Mouse (Mus musculus) Muller cell, postnatal 12 days (primary cell): ENCODE results near the gene Ptpn5.
A peak's percentile ranks its signal among the peaks of the same experiment; 100 is the strongest.

Experiments
- DNase-seq: peaks from one replicate; pipeline ENCODE4 v3.0.0-alpha.2; 2015; ENCODE audit errors: inconsistent ontology term

Gene Ptpn5

GRCm38 (mm10) chr7:47133331-47133730 lies at the start of gene Ptpn5:
Ptpn5 (minus strand) TSS chr7:47133684.
- no peak for DNase-seq

GRCm38 (mm10) chr7:47170814-47171213 lies 37.3 kb upstream of the Ptpn5 start:
- no peak for DNase-seq

- DNase-seq: no peak
Measured at GRCm38 (mm10) chr7:47165028-47165427, 31.5 kb upstream of the Ptpn5 start.

- no peak for DNase-seq
Measured at GRCm38 (mm10) chr7:47163203-47163602, 29.7 kb upstream of the Ptpn5 start.

- no peak for DNase-seq
Measured at GRCm38 (mm10) chr7:47158451-47158850, 25.0 kb upstream of the Ptpn5 start.

- DNase-seq: no peak
Measured at GRCm38 (mm10) chr7:47157743-47158142, 24.3 kb upstream of the Ptpn5 start.

- no peak for DNase-seq
Measured at GRCm38 (mm10) chr7:47155849-47156248, 22.4 kb upstream of the Ptpn5 start.

GRCm38 (mm10) chr7:47155396-47155795 lies 21.9 kb upstream of the Ptpn5 start:
- DNase-seq: no peak

GRCm38 (mm10) chr7:47150420-47151061 lies 17.1 kb upstream of the Ptpn5 start:
- DNase-seq: peak; percentile 25

GRCm38 (mm10) chr7:47148298-47148697 lies 14.8 kb upstream of the Ptpn5 start:
- peak; percentile 11 for DNase-seq

GRCm38 (mm10) chr7:47146034-47146812 lies 12.7 kb upstream of the Ptpn5 start:
- no peak for DNase-seq

- no peak for DNase-seq
Measured at GRCm38 (mm10) chr7:47144299-47144698, 10.8 kb upstream of the Ptpn5 start.

- DNase-seq: no peak
Measured at GRCm38 (mm10) chr7:47139823-47140325, 6.4 kb upstream of the Ptpn5 start.

- no peak for DNase-seq
Measured at GRCm38 (mm10) chr7:47134570-47134969, 1.1 kb upstream of the Ptpn5 start.

- no peak for DNase-seq
Measured at GRCm38 (mm10) chr7:47132931-47133260, 588 bp downstream of the Ptpn5 start.

- DNase-seq: peak; percentile 33
Measured at GRCm38 (mm10) chr7:47132180-47132930, 1.1 kb downstream of the Ptpn5 start.

- DNase-seq: no peak
Measured at GRCm38 (mm10) chr7:47131840-47132179, 1.7 kb downstream of the Ptpn5 start.

- no peak for DNase-seq
Measured at GRCm38 (mm10) chr7:47131258-47131657, 2.2 kb downstream of the Ptpn5 start.

- DNase-seq: no peak
Measured at GRCm38 (mm10) chr7:47122026-47122425, 11.5 kb downstream of the Ptpn5 start.

- DNase-seq: no peak
Measured at GRCm38 (mm10) chr7:47116666-47117065, 16.8 kb downstream of the Ptpn5 start.

- no peak for DNase-seq
Measured at GRCm38 (mm10) chr7:47115491-47115890, 18.0 kb downstream of the Ptpn5 start.

- no peak for DNase-seq
Measured at GRCm38 (mm10) chr7:47113383-47113782, 20.1 kb downstream of the Ptpn5 start.

GRCm38 (mm10) chr7:47112036-47112435 lies 21.4 kb downstream of the Ptpn5 start:
- no peak for DNase-seq
